ENCODE assay signal across 8 mouse cellular contexts in the genomic region with DNA sequence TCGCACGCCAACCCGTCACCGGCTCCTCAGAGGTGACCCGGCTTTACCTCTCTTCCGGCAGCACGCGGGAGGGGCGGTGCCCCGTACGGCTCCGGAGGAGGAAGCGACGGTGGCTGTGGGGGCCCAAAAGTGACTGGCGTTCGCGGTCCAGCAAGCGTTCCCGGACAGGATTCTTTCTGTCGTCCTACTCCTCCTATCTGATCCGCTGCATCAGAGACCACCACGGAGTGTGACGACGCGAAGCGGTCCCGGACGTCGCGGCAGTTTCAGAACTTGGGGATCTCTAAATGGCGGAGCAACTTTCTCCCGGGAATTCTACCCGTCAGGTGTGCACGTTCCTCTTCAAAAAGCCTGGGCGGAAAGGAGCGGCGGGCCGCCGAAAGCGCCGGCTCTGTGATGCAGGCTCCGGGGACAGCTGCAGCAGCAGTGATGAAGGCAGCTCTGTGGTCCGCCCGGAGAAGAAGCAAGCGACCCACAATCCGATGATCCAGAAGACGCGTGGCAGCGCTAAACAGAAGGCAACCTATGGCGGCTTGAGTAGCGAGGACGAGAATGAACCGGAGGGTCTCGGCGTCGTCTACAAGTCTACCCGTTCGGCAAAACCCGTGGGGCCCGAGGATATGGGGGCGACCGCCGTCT. TPM values are rescaled to one million over a fixed set of nuclear protein-coding genes. Genes with fewer than 3 reads are reported as not detected.
A peak's percentile ranks its signal among the peaks of the same experiment; 100 is the strongest.
DNase-seq lines count a peak whose midpoint lies in the region; ATAC-seq and TF ChIP-seq lines count a peak whose summit lies in the region.

A gene (minus strand): TSS at position 59 of the 639 bp plus-strand sequence.
A gene (plus strand): TSS at position 141 of the 639 bp plus-strand sequence.

- 9% methylated on average over 63 of the region's 63 CpGs for WGBS in heart, embryonic 13.5 days
- WGBS in kidney, postnatal 0 days: 20% methylated on average over 63 of the region's 63 CpGs
- WGBS in liver, adult 2 months: under 1% methylated on average over 63 of the region's 63 CpGs

- H3K9me3 ChIP-seq in erythroblast, embryonic 14.5 days (ENCODE audit: control insufficient read depth, low read length): peaks cover 12% of the 10 kb centered on the region
- H3K9me3 ChIP-seq in heart, embryonic 13.5 days: no peaks in the 10 kb centered on the region
- no peaks in the 10 kb centered on the region for H3K9me3 ChIP-seq in kidney, postnatal 0 days (replicated peaks; ENCODE audit: low read length)

- ATAC-seq in heart, embryonic 13.5 days (ENCODE audit: extremely low read depth, insufficient number of reproducible peaks, low FRiP score, low TSS enrichment): peak; percentile 46; the same call in 1 of the 2 replicates
- peak; percentile 94 for ATAC-seq in kidney, postnatal 0 days (replicated peaks; ENCODE audit: low FRiP score, low read depth)
- ATAC-seq in monocyte, adult 5-6 weeks (replicated peaks; ENCODE audit: insufficient number of reproducible peaks, low FRiP score, low TSS enrichment, poor library complexity, severe bottlenecking): peak; percentile 92

- no peaks in the 10 kb centered on the region; the same call in 1 of the 2 replicates for H3K79me2 ChIP-seq in liver, adult 2 months (ENCODE audit: control insufficient read depth, insufficient read depth, low read length)

- peaks cover 3% of the 10 kb centered on the region; the same call in 1 of the 2 replicates for H3K36me3 ChIP-seq in erythroblast, embryonic 14.5 days (ENCODE audit: control insufficient read depth)
- peaks cover 5% of the 10 kb centered on the region; the same call in 1 of the 2 replicates for H3K36me3 ChIP-seq in heart, embryonic 13.5 days
- no peaks in the 10 kb centered on the region for H3K36me3 ChIP-seq in kidney, postnatal 0 days (ENCODE audit: insufficient read depth, low read length)
- H3K36me3 ChIP-seq in liver, adult 2 months (ENCODE audit: control insufficient read depth, insufficient read depth, low read length): no peaks in the 10 kb centered on the region; the same call in 1 of the 2 replicates

- peak; percentile 87 for DNase-seq in CD4-positive, CD25-positive, alpha-beta regulatory T cell, adult 2 months (ENCODE audit: low read depth, low spot score)
- DNase-seq in brain, embryonic 18.5 days (ENCODE audit: low read depth, low spot score): peak; percentile 57
- peak; percentile 82 for DNase-seq in kidney, postnatal 0 days (ENCODE audit: low spot score)
- DNase-seq in liver, adult 2 months (ENCODE audit: extremely low read depth, low read depth, low spot score): peak; percentile 72
- peak; percentile 76 for DNase-seq in spleen, postnatal 36 days (ENCODE audit: low spot score in 2 of 2)

- H3K9ac ChIP-seq in heart, embryonic 13.5 days: peak within 1 kb of the TSS; percentile 80
- peak within 1 kb of the TSS; percentile 55 for H3K9ac ChIP-seq in kidney, postnatal 0 days (ENCODE audit: low read depth, low read length)
- peak within 1 kb of the TSS; percentile 79 for H3K9ac ChIP-seq in liver, adult 2 months (ENCODE audit: low read depth, low read length)

- no peak for TF ChIP-seq CTCF in kidney, postnatal 0 days (IDR thresholded peaks at IDR 0.05; ENCODE audit: low read depth)
- no peak for TF ChIP-seq CTCF in liver, adult 2 months (IDR thresholded peaks at IDR 0.05; ENCODE audit: low read depth, low read length)

- H3K4me3 ChIP-seq in erythroblast, embryonic 14.5 days (replicated peaks): peak within 1 kb of the TSS; percentile 83
- peak within 1 kb of the TSS; percentile 66 for H3K4me3 ChIP-seq in heart, embryonic 13.5 days
- peak within 1 kb of the TSS; percentile 50 for H3K4me3 ChIP-seq in kidney, postnatal 0 days (replicated peaks; ENCODE audit: low read depth, low read length)
- peak within 1 kb of the TSS; percentile 99 for H3K4me3 ChIP-seq in liver, adult 2 months (ENCODE audit: insufficient read depth, low read depth, low read length)

- H3K4me1 ChIP-seq in erythroblast, embryonic 14.5 days (ENCODE audit: control insufficient read depth): peaks cover 14% of the 10 kb centered on the region
- H3K4me1 ChIP-seq in heart, embryonic 13.5 days: peaks cover 4% of the 10 kb centered on the region
- H3K4me1 ChIP-seq in kidney, postnatal 0 days (replicated peaks; ENCODE audit: insufficient read depth, low read length): no peaks in the 10 kb centered on the region
- H3K4me1 ChIP-seq in liver, adult 2 months (ENCODE audit: control insufficient read depth, insufficient read depth, low read length): peaks cover 5% of the 10 kb centered on the region

- no peaks in the 10 kb centered on the region; the same call in 1 of the 2 replicates for H3K27me3 ChIP-seq in erythroblast, embryonic 14.5 days (ENCODE audit: control insufficient read depth)
- H3K27me3 ChIP-seq in heart, embryonic 13.5 days (replicated peaks): no peaks in the 10 kb centered on the region
- H3K27me3 ChIP-seq in kidney, postnatal 0 days (ENCODE audit: insufficient read depth, low read length): no peaks in the 10 kb centered on the region
- no peaks in the 10 kb centered on the region for H3K27me3 ChIP-seq in liver, adult 2 months (ENCODE audit: control insufficient read depth, insufficient read depth, low read length)

- H3K27ac ChIP-seq in heart, embryonic 13.5 days (replicated peaks): peak within 1 kb of the TSS; percentile 63
- peak within 1 kb of the TSS; percentile 57 for H3K27ac ChIP-seq in kidney, postnatal 0 days
- H3K27ac ChIP-seq in liver, adult 2 months (replicated peaks; ENCODE audit: insufficient read depth, low read depth, low read length): peak within 1 kb of the TSS; percentile 46

- H3K4me2 ChIP-seq in heart, embryonic 13.5 days: peak within 1 kb of the TSS; percentile 79
- H3K4me2 ChIP-seq in kidney, postnatal 0 days (ENCODE audit: low read length): peak within 1 kb of the TSS; percentile 68

- no peak for TF ChIP-seq POLR2A in liver, adult 2 months (IDR thresholded peaks at IDR 0.05; ENCODE audit: extremely low read depth, insufficient read depth, low read length)

RNA-seq across cellular contexts. Expression of the first gene that starts in this region (rescaled TPM):
- polyA plus RNA-seq in erythroblast, embryonic 14.5 days (2012): 24.9 and 26.0 TPM in 2 replicates
- 659 and 790 TPM in 2 replicates for polyA plus RNA-seq in heart, embryonic 13.5 days (2015; fragmentation: Nextera tagmentation; extraction: Ambion mirVana)
- 715 and 799 TPM in 2 replicates for polyA plus RNA-seq in kidney, postnatal 0 days (2015; fragmentation: Nextera tagmentation; extraction: Ambion mirVana)
- total RNA-seq in liver, adult 2 months (2014; rRNA removed): 297 and 311 TPM in 2 replicates
- 260 and 276 TPM in 2 replicates for polyA plus RNA-seq in liver, adult 2 months (2012; rRNA removed)
- 127 to 140 TPM (median 128 TPM) in 3 replicates for total RNA-seq in monocyte, adult 5-6 weeks (2017)

RNA-seq across cellular contexts. Expression of the second gene that starts in this region (rescaled TPM):
- 0.04 and 0.15 TPM in 2 replicates for polyA plus RNA-seq in erythroblast, embryonic 14.5 days (2012)
- 7.0 and 8.0 TPM in 2 replicates for polyA plus RNA-seq in heart, embryonic 13.5 days (2015; fragmentation: Nextera tagmentation; extraction: Ambion mirVana)
- polyA plus RNA-seq in kidney, postnatal 0 days (2015; fragmentation: Nextera tagmentation; extraction: Ambion mirVana): 8.9 and 9.6 TPM in 2 replicates
- total RNA-seq in liver, adult 2 months (2014; rRNA removed): 0.87 and 1.1 TPM in 2 replicates
- polyA plus RNA-seq in liver, adult 2 months (2012; rRNA removed): 1.4 and 1.7 TPM in 2 replicates
- 0.29 to 2.1 TPM (median 2.0 TPM) in 3 replicates for total RNA-seq in monocyte, adult 5-6 weeks (2017)

Comparison
In these comparisons a context has a peak if more than half of its experiments do, and no peak if none do; other contexts are left out.
1. Peak in every context shown above with its lines: DNase-seq, ATAC-seq, H3K4me3 ChIP-seq and H3K27ac ChIP-seq.